Mouse (Mus musculus) left cerebral cortex, postnatal 25 days (tissue): ENCODE measurements around the gene Sec22c. TPM values are rescaled to one million over a fixed set of nuclear protein-coding genes. Genes with fewer than 3 reads are reported as not detected.

ENCODE experiments used
- DNase-seq, 2 experiments: peaks; one replicate each; pipeline ENCODE4 v3.0.0; 2022; ENCODE audit warnings: low spot score in 2 of 2, mixed read lengths in 1 of 2
- intact Hi-C: fragments of 180-260 bp; cut with DNase I; formaldehyde crosslinking; loops from one replicate; pipeline ENCODE4 v1.15.1; 2025
- total RNA-seq, 2 experiments: library from RNA; stranded (reverse); gene quantifications; 2 replicates each; pipeline ENCODE4 v1.2.3; 2021

The Sec22c gene
- total RNA-seq, 2 experiments from 2014 or later, result 26.8 to 28.8 TPM

DNA sequence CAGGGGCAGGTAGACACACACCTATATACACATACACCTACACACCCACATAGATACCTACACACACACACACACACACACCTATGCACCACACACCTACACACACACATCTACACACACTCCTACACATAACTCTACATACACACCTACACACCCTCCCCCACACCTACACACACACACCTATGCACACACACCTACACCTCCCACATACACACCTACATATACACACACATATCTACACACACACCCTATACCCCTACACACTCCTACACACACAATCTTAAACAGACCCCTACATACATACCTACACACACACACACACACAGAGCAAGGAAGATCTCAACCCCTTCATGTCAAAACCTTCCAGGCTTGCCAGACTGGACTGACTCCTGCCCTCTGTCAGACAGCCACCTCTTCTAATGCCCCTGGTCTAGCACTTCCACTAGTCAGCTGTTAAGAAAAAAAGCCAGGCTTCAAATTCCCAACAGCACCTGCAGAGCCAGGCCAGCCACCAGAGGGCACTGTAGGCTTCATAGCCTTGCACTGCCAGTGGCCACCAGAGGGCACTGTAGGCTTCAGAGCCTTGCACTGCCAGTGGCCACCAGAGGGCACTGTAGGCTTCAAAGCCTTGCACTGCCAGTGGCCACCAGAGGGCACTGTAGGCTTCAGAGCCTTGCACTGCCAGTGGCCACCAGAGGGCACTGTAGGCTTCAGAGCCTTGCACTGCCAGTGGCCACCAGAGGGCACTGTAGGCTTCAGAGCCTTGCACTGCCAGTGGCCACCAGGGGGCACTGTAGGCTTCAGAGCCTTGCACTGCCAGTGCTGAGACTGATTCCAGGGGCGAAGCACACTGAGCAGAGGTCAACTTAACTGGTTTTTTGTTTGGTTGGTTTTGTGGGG is 7.9 kb downstream of the Sec22c start:
- DNase-seq, result peak; percentile 47 to 62
- intact Hi-C loops, result no loop called here

DNA sequence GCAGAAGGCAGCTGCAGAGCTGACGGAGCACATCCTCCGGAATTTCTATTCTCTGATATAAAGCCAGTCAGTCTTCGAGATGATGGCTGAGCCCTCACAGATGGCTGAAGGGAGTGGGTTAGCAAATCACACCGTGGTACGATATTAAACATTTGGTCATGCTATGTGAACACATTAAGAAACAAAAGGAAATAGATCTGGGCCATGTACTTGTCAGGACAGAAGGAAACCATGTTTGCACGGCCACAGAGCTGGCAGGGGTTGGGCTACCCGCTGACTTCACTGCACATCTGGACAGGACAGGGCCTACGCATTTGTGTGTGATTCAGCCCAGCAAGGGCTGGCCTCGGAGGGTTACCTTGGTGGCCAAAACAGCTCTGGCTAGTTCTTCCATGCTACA is 8.7 kb downstream of the Sec22c start:
- intact Hi-C loops, result no loop called here
- DNase-seq, result no peak

DNA sequence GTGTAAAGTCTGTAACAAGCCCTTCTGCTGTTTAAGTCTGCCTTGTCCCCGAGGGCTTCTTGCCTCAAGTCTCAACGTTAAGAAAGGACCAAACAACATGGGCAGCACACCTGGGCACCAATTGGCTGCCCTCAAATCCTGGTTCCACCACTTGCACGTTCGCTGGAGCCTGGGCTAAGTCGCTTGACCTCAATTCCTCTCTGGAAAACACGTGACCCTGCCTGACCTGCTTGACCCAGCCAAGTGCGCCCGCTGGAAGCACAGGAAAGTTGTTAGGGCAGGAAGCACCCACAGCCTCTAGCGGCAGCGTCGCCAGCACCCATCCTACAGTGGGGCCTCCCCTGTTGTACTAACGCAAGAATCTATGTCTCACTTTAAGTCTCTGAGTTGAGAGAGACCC is 10.6 kb downstream of the Sec22c start:
- intact Hi-C loops, result no loop called here
- DNase-seq, result no peak

DNA sequence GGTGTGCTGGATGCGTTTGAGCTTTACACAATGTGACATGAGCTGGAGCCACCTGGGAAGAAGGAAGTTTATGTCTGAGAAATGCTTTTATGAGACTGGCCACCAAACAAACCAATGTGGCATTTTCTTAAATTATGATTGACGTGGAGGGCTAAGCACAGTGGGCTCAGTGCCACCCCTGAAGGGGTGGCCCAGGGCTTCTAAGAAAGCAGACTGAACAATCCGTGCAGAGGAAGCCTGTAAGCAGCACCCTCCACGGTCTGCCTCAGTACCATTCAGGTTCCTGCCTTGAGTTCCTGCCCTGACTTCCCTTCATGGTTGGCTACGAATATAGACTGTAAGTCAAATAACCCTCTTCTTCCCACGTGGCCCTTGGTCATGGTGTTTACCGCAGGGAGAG is 14.6 kb downstream of the Sec22c start:
- no peak for DNase-seq

DNA sequence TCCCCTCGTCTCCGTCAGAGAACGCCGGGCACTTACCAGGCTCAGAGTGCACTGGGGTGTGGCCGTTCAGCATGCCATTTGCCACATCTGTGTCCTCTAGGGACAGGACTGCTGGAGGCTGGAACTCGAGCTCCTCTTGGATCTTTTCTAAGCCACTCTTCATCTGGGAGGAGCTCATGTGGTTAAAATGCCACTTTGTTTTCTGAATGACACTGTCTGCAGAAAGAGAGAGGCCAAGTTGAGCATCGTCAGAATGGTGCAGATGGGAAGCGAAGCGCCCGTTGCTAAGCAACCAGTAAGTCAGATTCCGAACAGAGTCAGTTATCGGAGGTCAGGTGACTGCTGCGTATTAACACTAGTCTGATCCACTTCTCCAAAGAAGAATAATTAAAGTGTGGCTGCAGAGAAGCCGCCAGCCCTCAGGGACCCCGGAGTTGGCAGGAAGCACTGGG is 15.1 kb downstream of the Sec22c start:
- peak; percentile 76 for DNase-seq
- intact Hi-C loops, result no loop called here

More for the DNA sequence above, 14.6 kb downstream of the Sec22c start:
- intact Hi-C loops, result no loop called here

DNA sequence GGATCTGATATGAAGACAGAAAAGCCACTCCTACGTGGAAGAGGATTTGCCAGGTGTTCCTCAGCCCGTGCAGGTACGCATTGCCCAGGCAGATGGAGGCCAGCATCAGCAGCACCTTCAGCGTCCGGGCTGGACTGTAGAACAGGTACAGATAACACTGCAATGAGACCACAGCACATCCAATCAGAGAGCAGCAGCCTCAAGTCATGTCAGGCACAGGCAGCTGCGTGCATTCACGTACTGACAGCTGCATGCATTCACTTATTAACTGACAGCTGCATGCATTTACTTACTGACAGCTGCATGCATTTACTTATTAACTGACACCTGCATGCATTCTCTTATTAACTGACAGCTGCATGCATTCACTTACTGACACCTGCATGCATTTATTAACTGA is 20.6 kb downstream of the Sec22c start:
- intact Hi-C loops, result no loop called here
- DNase-seq, result no peak

DNA sequence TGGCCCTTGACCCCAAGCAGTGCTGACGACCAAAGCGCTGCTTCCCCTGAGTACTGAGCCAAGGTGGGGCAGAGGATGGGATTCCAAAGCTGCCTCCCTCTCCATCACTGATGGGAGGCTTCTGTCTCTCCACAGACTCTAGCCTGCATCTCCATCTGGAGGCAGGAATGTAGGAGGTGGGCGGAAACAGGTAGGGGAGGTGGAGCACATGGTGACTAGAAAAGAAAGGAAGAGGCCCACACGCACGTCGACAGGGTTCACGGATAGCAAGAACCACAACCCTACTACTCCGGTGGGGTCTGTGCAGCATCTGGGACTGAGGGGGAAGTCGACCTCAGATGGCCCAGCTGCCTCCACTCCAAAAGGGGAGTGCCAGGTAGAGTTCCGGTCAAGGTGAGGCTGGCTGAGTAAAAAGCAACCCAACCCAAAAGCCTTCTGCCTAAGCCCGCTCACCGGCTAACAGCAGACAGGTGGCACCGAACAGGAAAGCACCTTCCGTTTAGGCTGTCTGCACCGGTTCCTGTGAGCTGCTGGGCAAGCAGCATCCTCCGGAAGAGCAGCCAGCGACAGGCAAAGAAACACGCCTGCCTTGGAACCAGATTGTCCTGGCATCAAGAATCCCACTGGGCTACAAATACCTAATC is 23.1 kb downstream of the Sec22c start:
- intact Hi-C loops, result no loop called here
- peak in 1 of 2 experiments; percentile 51 for DNase-seq

DNA sequence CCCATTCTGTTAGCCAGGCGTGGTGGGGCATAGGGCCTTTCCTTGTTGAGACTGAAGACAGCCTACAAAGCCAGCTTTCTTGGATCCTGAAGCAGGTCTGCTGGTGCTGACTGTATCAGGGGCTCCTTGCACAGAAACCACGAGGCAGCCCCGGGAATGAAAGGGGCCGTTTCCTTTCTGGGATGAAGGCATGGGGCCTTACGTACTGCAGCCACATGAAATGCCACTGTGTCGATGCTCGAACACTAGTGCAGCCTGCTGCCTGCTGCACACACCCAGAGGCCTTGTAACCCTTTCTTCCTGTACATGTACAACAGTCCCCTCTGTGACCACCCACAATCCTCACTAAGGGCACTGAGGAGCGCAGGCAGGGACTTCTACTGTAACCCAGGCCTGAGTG is 24.1 kb downstream of the Sec22c start:
- intact Hi-C loops, result no loop called here
- no peak for DNase-seq

DNA sequence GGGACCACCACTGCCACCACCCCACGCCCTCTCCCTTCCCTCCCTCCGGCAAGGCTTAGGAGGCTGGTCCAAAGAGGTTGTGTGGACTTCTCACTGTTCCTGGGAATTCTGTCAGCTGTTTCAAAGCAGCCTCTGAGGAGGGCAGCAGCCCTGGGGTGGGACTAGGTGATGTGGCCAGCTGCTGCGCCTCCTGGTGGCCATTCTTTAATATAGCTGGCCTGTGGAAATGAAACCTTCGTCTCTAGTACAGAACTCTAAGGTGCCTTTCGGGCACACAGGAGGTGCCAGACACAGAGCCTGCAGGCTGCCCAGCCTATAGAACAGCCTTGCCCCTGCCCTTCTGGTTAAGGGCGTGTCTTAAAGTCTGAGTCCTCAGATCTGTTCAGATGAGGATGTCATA is 25.7 kb downstream of the Sec22c start:
- intact Hi-C loops, result loop anchor here (5.0 to 10.0 kb wide), 2 partner anchors 202 to 425 kb away; no protein-coding TSS in a partner anchor
- peak in 1 of 2 experiments; percentile 51 for DNase-seq

DNA sequence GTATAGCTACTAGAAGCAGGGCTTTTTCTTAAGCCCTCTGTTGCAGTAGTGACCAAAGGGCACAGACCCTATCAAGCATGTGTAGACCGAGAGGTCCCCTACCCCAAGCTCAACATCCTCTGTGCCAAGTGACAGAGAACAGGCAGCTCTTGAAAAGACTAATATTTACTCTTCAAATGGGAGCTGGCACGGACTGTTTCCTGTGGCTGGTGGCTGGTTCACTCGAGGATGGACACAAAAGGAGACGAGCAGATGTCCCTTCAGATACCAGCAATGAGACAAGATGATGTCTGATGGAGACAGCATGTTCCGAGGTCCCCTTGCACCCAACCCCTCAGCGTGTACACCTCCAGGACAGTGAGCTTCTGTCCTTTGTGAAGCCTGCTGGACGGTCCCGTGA is 27.8 kb downstream of the Sec22c start:
- intact Hi-C loops, result loop anchor here (5.0 to 10.0 kb wide), 2 partner anchors 200 to 423 kb away; no protein-coding TSS in a partner anchor

DNA sequence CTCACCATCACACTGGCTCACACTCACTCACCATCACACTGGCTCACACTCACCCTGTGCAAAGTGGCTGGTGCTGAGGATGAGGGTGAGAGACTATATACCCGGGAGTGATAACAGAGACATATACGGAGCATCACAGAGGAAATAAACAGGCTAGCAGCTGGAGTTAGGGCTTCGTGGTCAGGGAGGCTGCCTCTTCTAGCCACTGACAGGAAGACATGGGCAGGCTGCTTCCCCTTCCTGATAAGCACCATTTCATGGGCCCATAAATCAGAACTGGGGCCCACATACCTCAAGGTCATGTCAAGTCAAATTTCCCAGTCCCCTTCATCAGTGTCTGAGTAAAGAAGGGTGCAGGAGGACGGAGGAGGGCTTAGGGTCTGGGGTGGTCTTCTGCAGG is 28.2 kb downstream of the Sec22c start:
- intact Hi-C loops, result loop anchor here (5.0 to 10.0 kb wide), 2 partner anchors 200 to 422 kb away; no protein-coding TSS in a partner anchor

More for the DNA sequence above, 27.8 kb downstream of the Sec22c start:
- DNase-seq, result no peak

DNA sequence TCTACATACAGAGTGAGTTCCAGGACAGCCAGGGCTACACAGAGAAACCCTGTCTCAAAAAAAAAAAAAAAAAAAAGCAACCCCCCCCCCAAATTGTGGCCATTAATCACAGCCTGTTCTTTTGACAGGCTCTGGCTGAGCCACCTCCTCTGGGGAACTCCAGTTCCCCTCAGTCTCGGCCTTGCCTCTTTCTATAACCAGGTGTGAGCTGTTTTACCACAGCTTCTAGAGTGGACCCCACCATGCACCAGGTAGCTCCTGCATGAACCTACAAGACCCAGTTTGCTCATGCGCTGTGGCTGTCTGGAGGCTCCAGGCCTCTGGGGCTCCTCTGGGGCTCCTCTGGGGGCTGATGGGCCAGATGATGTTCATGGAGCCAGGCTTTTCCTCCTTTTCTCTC is 29.7 kb downstream of the Sec22c start:
- intact Hi-C loops, result loop anchor here (5.0 to 10.0 kb wide), 2 partner anchors 198 to 421 kb away; no protein-coding TSS in a partner anchor
- no peak for DNase-seq

More for the DNA sequence above, 28.2 kb downstream of the Sec22c start:
- no peak for DNase-seq

DNA sequence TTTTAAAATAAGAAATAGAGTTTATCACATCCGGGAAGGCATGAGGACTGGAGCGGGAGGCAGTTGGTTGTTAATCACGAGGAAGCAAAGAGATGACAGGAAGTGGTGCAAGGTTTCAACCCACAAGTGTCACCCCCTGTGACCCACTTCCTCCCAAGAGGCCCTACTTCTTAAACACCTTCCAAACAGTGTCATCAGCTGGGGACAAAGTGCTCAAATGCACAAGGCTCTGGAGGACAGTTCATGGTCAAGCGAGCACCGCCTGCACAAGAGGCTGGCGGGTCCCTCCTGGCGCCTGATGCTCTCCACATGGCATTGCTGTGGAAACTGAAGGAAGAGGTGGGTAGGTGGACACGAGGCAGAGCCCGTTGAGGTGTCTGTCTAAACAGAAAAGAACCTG is 30.3 kb downstream of the Sec22c start:
- intact Hi-C loops, result loop anchor here (5.0 to 10.0 kb wide), 2 partner anchors 198 to 420 kb away; no protein-coding TSS in a partner anchor
- DNase-seq, result no peak

DNA sequence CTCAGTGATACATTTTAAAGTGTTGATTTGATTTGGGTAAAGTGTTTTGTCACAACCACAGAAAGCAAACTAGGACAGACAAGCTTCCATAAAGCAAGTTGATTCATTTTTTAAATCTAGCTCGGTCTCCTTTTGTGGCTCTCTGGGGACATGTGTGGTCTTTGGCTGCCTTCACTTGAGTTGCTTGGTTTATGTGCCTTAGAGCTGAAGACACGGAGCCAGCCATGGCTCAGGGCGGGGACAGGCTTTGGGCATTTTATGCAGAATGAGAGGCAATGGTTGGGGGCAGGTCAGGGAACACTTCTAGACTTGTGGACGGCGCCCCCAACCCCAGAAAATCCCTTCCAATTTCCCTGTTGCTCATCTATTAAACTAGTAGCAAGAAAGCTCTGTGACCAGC is 31.6 kb downstream of the Sec22c start:
- DNase-seq, result no peak
- intact Hi-C loops, result loop anchor here (10.0 kb wide), 1 partner anchor 419 kb away; no protein-coding TSS in a partner anchor

DNA sequence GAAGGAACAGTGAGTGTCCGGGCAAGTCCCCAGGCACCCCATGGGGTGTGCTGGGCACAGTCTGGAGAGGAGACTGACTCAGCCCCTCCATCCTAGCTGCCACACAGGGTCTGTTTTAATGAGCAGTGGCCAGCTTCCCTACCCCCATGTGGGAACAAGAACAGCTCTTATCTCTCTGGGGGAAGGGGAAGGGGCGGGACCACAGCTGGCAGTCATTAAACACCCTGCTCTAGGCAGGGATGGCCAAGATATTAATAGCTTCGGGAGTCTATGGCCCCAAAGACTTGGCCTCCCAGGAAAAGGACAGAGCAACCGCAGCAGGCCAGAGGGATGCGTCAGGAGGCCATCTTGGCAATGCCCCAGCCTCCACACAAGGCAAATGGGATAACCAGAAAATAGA is 33.0 kb downstream of the Sec22c start:
- DNase-seq, result no peak
- intact Hi-C loops, result loop anchor here (10.0 kb wide), 1 partner anchor 418 kb away; no protein-coding TSS in a partner anchor

DNA sequence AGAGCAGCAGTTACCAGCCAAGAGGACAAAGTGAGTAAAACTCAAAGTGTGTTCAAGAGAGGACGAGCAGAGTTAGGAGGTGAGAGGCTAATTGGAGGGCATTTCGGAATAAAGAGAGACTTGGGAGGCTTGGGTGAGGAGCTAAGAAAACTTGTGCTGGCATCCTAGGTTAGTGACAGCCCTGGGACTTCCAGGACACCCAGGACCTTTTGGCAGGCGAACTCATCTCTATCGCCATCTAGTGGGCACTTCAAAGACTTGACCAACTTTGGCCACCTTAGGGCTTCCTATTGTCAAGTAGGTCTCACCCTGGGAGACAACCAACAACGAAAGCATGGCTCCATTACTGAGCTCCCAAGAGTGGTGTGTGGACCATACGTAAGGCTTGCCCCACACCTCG is 34.0 kb downstream of the Sec22c start:
- intact Hi-C loops, result loop anchor here (10.0 kb wide), 1 partner anchor 416 kb away; no protein-coding TSS in a partner anchor
- peak in 1 of 2 experiments; percentile 50 for DNase-seq

DNA sequence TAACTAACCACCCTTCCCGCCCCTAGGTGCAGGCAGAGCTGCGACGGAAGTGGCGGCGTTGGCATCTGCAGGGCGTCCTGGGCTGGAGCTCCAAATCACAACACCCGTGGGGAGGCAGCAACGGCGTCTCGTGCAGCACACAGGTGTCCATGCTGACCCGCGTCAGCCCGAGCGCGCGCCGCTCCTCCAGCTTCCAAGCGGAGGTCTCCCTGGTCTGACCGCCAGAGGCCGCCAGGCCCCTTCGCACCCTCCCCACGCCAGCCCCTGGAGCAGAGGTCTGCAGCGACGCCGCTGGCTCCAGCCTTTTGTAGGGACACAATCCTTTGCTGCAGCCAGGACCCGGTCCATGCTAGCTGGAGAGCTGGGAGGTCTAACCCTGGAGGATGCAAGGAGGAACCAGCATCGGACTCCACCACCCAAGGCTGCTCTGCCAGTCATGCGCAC is 35.9 kb downstream of the Sec22c start:
- intact Hi-C loops, result loop anchor here (5.0 kb wide), 2 partner anchors 108 to 112 kb away; partner anchors contain the start of gene Klhl40
- no peak for DNase-seq

DNA sequence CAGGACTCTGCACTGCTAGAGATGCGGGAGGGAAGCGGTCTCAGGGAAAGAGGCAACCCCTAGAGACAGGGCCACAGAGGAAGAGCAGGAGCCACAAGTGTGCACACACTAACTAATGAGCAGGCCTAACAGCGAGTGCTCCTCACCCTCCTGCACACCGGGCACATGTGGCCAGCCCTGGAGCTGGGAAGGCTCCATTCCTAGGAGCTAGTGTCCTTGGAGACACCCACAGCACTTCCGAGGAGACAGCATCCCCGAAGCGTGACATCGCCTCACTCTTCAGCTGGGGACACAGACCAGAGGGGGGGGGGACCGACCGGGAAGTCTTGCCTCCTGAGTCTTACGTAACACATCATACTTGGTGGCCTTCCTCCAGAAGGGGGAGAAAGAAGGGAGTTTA is 37.5 kb downstream of the Sec22c start:
- intact Hi-C loops, result loop anchor here (1.0 to 5.0 kb wide), 3 partner anchors 26 to 111 kb away; partner anchors contain the start of genes Klhl40, Lyzl4 and Vipr1
- DNase-seq, result peak in 1 of 2 experiments; percentile 66

DNA sequence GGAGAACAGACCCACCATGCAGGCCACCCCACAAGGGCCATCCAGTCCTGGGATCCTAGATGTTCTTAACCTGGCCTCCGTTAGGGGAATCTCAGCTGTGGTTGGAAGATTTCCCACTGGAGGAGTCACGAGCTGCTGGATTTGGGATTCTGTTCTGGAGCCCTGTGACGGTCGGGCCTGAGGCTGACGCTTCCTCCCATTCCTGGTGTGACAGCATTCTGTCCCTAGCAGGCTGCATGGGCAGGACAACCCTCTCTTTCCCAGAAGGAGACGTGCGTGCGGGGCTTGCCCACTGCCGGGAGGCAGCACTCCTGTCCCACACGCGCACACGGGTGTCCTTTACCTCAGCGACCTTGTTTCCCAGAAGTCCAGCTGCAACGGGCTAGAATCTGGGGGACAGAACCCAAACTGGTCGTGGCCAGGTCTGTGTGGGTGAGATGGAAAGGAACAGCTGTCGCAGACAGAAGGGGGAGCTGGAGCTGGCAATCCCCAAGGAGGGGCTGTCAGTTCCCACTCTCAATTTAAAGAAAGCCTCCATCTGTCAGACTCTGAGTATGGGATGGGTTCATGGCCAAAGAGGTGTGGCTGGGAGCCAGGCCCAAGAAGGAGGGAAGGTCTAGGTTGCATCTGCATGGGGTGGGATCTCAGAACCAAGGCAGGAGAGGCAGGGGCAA is 38.2 kb downstream of the Sec22c start:
- intact Hi-C loops, result loop anchor here (1.0 to 5.0 kb wide), 3 partner anchors 25 to 110 kb away; partner anchors contain the start of genes Klhl40, Lyzl4 and Vipr1
- peak in 1 of 2 experiments; percentile 91 for DNase-seq
